Mouse (Mus musculus) kidney, postnatal 0 days (tissue): Measurements from ENCODE around the gene Brca1. TPM values are rescaled to one million over a fixed set of nuclear protein-coding genes. Genes with fewer than 3 reads are reported as not detected.

Source experiments
- ATAC-seq: fragments of 200-750 bp; cut with Nextera tagmentation; replicated peaks from 2 replicates; pipeline ENCODE4 v1.8.0; 2017; ENCODE audit warnings: low read depth, moderate number of reproducible peaks, moderate TSS enrichment, moderate library complexity; ENCODE audit not compliant: low FRiP score
- DNase-seq: peaks from one replicate; pipeline ENCODE4 v3.0.0-alpha.2; 2016; ENCODE audit warnings: low spot score
- H3K27ac ChIP-seq: fragments of 300-500 bp; sonication (generic); 2 replicates; pipeline ENCODE4 v1.5.1; 2014; ENCODE audit warnings: mild to moderate bottlenecking
- H3K27me3 ChIP-seq: fragments of 300-500 bp; sonication (generic); 2 replicates; pipeline ENCODE4 v1.6.1; 2014; ENCODE audit warnings: low read length, mixed read lengths; ENCODE audit not compliant: insufficient read depth
- H3K36me3 ChIP-seq: fragments of 300-500 bp; sonication (generic); 2 replicates; pipeline ENCODE4 v1.6.1; 2014; ENCODE audit warnings: low read length, mixed read lengths; ENCODE audit not compliant: insufficient read depth
- H3K4me1 ChIP-seq: fragments of 300-500 bp; sonication (generic); replicated peaks from 2 replicates; pipeline ENCODE4 v1.6.1; 2014; ENCODE audit warnings: antibody characterized with exemption, low read length, mixed read lengths; ENCODE audit not compliant: insufficient read depth
- H3K4me2 ChIP-seq: fragments of 300-500 bp; sonication (generic); 2 replicates; pipeline ENCODE4 v1.6.1; 2014; ENCODE audit warnings: mild to moderate bottlenecking, low read length, moderate library complexity, mixed read lengths
- H3K4me3 ChIP-seq: fragments of 300-500 bp; sonication (generic); replicated peaks from 2 replicates; pipeline ENCODE4 v1.5.1; 2014; ENCODE audit warnings: low read depth, low read length
- H3K9ac ChIP-seq: fragments of 300-500 bp; sonication (generic); 2 replicates; pipeline ENCODE4 v1.6.1; 2014; ENCODE audit warnings: low read depth, low read length
- H3K9me3 ChIP-seq: fragments of 300-500 bp; sonication (generic); replicated peaks from 2 replicates; pipeline ENCODE4 v1.6.1; 2016; ENCODE audit warnings: low read length, inconsistent platforms, mixed read lengths
- CTCF ChIP-seq: IDR thresholded peaks from 2 replicates; pipeline ENCODE4 v1.5.1; 2016; ENCODE audit warnings: antibody characterized with exemption, low read depth, mild to moderate bottlenecking, moderate library complexity
- WGBS: fragments of 180-500 bp; shearing (Covaris S2); extraction: QIAGEN DNeasy Blood & Tissue Kit; methylation state at CpG from one replicate; pipeline ENCODE4 v1.1.7; 2014; 5-methylcytosine and 5-hydroxymethylcytosine counted together
- polyA plus RNA-seq: library from polyadenylated mRNA; unstranded; fragments of >200 nt; fragmentation: Nextera tagmentation; extraction: Ambion mirVana; gene quantifications from 2 replicates; pipeline ENCODE4 v1.2.1, GENCODE M21; 2015

Brca1 gene
- polyA plus RNA-seq, 1 experiment from 2014 or later, result 4.2 TPM

DNA sequence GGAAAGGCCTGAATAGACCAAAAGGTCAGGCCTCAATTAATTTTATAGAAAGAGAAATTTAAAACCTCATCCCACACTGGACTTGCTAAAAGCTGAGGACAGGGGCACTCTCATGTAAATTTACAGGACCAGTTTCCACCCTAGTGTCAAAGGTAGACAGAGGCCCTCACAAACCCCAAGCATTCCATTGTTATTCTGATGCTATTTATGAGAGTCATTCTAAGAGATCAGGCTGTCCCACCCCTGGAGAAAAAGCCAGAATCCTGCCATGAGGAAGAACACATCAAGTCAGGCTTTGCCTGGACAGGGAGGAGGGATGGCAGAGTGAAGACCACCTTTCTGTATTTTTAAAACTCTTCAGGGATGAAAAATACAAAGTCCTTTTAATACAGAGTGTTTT, 3.2 kb downstream of the Brca1 start:
- ATAC-seq, result no peak

DNA sequence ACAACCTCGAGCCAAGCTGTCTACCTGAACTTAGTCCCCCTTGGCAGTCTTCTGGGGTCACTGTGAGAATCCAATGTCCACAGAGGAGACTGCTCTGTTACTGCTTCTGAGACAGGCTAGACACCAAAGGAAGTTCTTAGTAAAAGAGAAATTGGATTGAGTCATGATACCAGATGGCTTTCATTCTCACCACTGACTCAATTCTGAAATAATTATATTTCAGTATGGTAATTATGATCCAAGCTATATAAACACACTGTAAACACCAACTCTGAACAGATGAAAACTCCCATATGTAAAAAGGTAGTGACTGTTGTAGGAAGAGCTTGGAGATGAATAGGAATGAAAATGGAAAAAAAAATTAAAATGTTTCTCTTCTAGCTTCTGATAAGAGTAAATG, 7.6 kb downstream of the Brca1 start:
- DNase-seq, result no peak
- no peaks in the 10 kb centered on the region for H3K36me3 ChIP-seq
- H3K4me3 ChIP-seq, result no peak overlapping the region
- no peak for TF ChIP-seq CTCF
- no peak overlapping the region for H3K4me2 ChIP-seq
- ATAC-seq, result no peak
- no peaks in the 10 kb centered on the region for H3K9me3 ChIP-seq
- H3K4me1 ChIP-seq, result no peaks in the 10 kb centered on the region
- H3K27ac ChIP-seq, result no peak overlapping the region
- no peaks in the 10 kb centered on the region for H3K27me3 ChIP-seq
- H3K9ac ChIP-seq, result no peak overlapping the region
- 62% methylated on average over 1 of the region's 1 CpGs for WGBS

More for the DNA sequence above, 3.2 kb downstream of the Brca1 start:
- H3K9ac ChIP-seq, result no peak overlapping the region
- no peak for DNase-seq
- no peak for TF ChIP-seq CTCF
- no peaks in the 10 kb centered on the region for H3K36me3 ChIP-seq
- H3K9me3 ChIP-seq, result no peaks in the 10 kb centered on the region
- H3K27me3 ChIP-seq, result no peaks in the 10 kb centered on the region
- H3K4me2 ChIP-seq, result no peak overlapping the region
- no peak overlapping the region for H3K27ac ChIP-seq
- no peak overlapping the region for H3K4me3 ChIP-seq
- H3K4me1 ChIP-seq, result peaks cover 11% of the 10 kb centered on the region

DNA sequence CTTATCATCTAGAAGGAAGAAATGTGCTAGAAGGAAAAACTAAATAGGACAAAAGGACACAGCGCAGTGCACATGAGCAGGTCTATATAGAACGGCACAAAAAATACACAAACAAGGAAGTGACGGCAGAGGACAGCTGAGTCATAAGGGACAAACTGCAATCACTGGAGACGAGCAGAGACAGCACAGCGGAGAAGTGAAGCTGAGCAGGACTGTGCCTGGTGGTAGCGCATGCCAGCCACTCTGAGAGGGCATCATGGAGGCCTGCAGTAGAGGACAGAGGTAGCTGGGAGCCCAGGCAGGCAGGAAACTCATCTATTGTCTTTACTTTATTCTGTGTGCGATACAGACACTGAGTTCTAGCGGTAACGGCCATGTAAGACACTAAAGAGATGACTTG, 8.2 kb downstream of the Brca1 start:
- no peak for TF ChIP-seq CTCF
- Histone ChIP-seq H3K27ac (peak overlapping the region; percentile 8; the same call in 1 of the 2 replicates), H3K9me3 (no peaks in the 10 kb centered on the region), H3K4me1 (no peaks in the 10 kb centered on the region), H3K36me3 (no peaks in the 10 kb centered on the region), H3K4me3 (no peak overlapping the region), H3K9ac (no peak overlapping the region), H3K27me3 (no peaks in the 10 kb centered on the region), H3K4me2 (no peak overlapping the region)
- 88% methylated on average over 9 of the region's 9 CpGs for WGBS
- ATAC-seq, result no peak
- no peak for DNase-seq

DNA sequence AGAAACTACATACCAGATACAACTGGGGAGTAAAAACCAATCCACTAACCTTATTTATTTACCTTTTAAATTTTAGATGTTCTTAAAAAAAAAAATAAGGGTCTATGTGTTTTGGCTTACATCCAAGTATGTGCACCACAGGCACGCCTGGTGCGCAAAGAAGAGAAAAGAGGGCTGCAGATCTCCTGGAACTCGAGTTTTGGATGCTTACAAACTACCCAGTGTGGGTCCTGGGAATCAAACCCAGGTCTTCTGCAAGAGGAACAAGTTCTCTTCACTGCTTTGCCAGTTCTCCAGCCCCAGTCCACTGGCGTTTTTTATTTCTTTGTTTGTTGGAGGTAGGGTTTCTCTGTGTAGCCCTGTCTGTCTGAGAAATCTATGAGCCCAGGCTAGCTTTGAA, 25.1 kb downstream of the Brca1 start:
- no peak for TF ChIP-seq CTCF
- Histone ChIP-seq H3K27me3 (no peaks in the 10 kb centered on the region), H3K4me1 (no peaks in the 10 kb centered on the region), H3K4me2 (no peak overlapping the region), H3K9ac (no peak overlapping the region), H3K4me3 (no peak overlapping the region), H3K36me3 (0 out of 2 replicates have a peak, but pooled peaks cover 6% of the 10 kb centered on the region), H3K9me3 (no peaks in the 10 kb centered on the region), H3K27ac (no peak overlapping the region)
- DNase-seq (no peak), ATAC-seq (no peak)
- WGBS, result 84% methylated on average over 4 of the region's 4 CpGs

DNA sequence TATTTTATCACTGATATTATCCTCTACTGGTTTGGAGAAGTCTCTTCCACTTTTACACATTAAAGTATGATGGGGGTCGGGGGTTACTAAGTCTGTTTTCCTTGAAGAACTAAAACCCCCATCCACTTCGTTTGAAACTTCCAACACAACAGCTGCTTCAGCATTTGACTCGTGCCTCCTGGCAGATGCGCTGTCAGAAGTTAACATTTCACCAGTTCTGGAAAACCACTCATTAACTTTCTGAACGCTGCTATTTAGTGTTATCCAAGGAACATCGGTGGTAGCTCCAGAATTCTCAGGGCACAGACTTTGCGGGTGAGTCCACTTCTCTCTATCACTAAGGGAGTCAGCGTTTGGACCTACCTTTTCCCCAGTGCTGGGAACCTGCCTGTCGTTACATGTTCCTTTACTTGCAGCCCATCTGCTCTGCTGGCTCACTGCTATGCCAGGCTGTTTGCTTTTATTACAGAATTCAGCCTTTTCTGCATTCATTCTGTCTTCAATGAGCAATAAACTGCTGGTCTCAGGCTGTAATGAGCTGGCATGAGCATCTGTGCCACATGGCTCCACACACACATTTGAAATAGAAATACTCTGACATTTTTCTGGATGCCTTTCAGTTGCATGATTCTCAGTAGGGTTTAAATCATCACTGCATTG, 25.7 kb downstream of the Brca1 start:
- Histone ChIP-seq H3K4me3 (no peak overlapping the region), H3K4me1 (no peaks in the 10 kb centered on the region), H3K27ac (no peak overlapping the region), H3K4me2 (no peak overlapping the region), H3K9ac (no peak overlapping the region), H3K36me3 (0 out of 2 replicates have a peak, but pooled peaks cover 6% of the 10 kb centered on the region), H3K9me3 (no peaks in the 10 kb centered on the region), H3K27me3 (no peaks in the 10 kb centered on the region)
- ATAC-seq (no peak), DNase-seq (no peak)
- TF ChIP-seq CTCF, result no peak
- 87% methylated on average over 9 of the region's 9 CpGs for WGBS

DNA sequence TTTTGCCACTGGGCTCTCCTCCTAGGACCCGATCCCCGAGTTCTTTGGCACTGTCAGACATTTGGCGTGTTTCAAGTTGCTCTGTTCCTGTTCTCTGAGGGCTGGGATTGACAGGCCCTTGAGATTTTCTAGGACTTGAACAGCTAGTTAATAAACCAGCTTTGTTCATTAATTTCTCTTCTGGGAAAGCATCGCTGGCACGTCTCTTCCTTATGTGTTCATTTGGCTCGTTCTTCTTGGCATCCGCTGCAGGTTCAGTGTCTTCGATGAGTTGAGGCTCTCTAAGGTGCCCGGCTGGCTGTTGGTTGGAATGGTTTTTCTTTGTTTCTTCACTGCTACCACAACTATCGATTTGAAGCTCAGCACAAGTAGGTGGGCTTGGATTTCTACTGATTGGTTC, 26.7 kb downstream of the Brca1 start:
- H3K4me1 ChIP-seq, result no peaks in the 10 kb centered on the region
- no peaks in the 10 kb centered on the region for H3K27me3 ChIP-seq
- H3K27ac ChIP-seq, result no peak overlapping the region
- H3K36me3 ChIP-seq, result 0 out of 2 replicates have a peak, but pooled peaks cover 6% of the 10 kb centered on the region
- DNase-seq (no peak), ATAC-seq (no peak)
- H3K4me2 ChIP-seq, result no peak overlapping the region
- no peak for TF ChIP-seq CTCF
- no peaks in the 10 kb centered on the region for H3K9me3 ChIP-seq
- no peak overlapping the region for H3K9ac ChIP-seq
- no peak overlapping the region for H3K4me3 ChIP-seq
- 94% methylated on average over 10 of the region's 10 CpGs for WGBS

DNA sequence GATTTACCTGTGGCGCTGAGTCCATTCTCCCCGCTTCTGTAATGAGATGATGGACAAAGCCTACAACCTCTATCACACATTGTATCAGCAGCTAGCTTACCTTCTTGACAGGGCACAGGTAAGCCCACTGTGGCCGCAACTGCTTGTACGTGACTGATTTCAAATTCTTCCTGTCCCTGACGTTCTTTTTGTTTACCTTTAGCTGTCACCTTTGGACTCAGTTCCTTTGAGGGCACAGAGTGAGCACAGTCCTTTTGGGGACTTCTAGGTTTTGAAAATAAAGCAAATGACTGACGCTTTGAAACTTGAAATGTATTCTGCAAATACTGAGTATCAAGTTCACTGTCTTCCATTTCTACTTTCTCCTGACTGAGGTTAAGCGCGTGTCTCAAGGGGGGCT, 27.3 kb downstream of the Brca1 start:
- Histone ChIP-seq H3K36me3 (0 out of 2 replicates have a peak, but pooled peaks cover 6% of the 10 kb centered on the region), H3K9me3 (no peaks in the 10 kb centered on the region), H3K9ac (no peak overlapping the region), H3K4me1 (no peaks in the 10 kb centered on the region), H3K4me3 (no peak overlapping the region), H3K4me2 (no peak overlapping the region), H3K27ac (no peak overlapping the region), H3K27me3 (no peaks in the 10 kb centered on the region)
- 91% methylated on average over 8 of the region's 8 CpGs for WGBS
- TF ChIP-seq CTCF, result no peak
- DNase-seq (no peak), ATAC-seq (no peak)
